Mouse (Mus musculus): ENCODE data around the gene Mapk6.
"Not testable (repeated sequence)": the region's sequence is repeated elsewhere in the genome, so short reads cannot be mapped to it uniquely, and the experiment has no call there.

Gene Mapk6

GRCm38 (mm10) chr9:75378774-75379173 lies 31.0 kb downstream of the Mapk6 start:
- DNase-seq, result no peak

- DNase-seq, result no peak
Measured at GRCm38 (mm10) chr9:75376428-75376827, 33.4 kb downstream of the Mapk6 start.

GRCm38 (mm10) chr9:75375606-75376005 lies 34.2 kb downstream of the Mapk6 start:
- DNase-seq, result no peak

GRCm38 (mm10) chr9:75368779-75369178 lies 41.0 kb downstream of the Mapk6 start:
- DNase-seq, result no peak

- DNase-seq, result no peak
Measured at GRCm38 (mm10) chr9:75366191-75366590, 43.6 kb downstream of the Mapk6 start.

- no peak for DNase-seq
Measured at GRCm38 (mm10) chr9:75365195-75365594, 44.6 kb downstream of the Mapk6 start.

- not testable (repeated sequence) for DNase-seq
Measured at GRCm38 (mm10) chr9:75363702-75364101, 46.1 kb downstream of the Mapk6 start.

GRCm38 (mm10) chr9:75363001-75363400 lies 46.8 kb downstream of the Mapk6 start:
- no peak for DNase-seq

- no peak for DNase-seq
Measured at GRCm38 (mm10) chr9:75362201-75362600, 47.6 kb downstream of the Mapk6 start.

- DNase-seq, result peak; percentile 48 to 80
Measured at GRCm38 (mm10) chr9:75361699-75362098, 48.1 kb downstream of the Mapk6 start.

GRCm38 (mm10) chr9:75357087-75357654 lies 52.6 kb downstream of the Mapk6 start:
- no peak for DNase-seq

GRCm38 (mm10) chr9:75355783-75356182 lies 54.0 kb downstream of the Mapk6 start:
- DNase-seq, result no peak

- DNase-seq, result no peak
Measured at GRCm38 (mm10) chr9:75353094-75353493, 56.7 kb downstream of the Mapk6 start.

GRCm38 (mm10) chr9:75348641-75349040 lies 61.2 kb downstream of the Mapk6 start:
- no peak for DNase-seq

GRCm38 (mm10) chr9:75348066-75348465 lies 61.7 kb downstream of the Mapk6 start:
- no peak for DNase-seq

- no peak for DNase-seq
Measured at GRCm38 (mm10) chr9:75347458-75347857, 62.3 kb downstream of the Mapk6 start, which contains the start of gene Bcl2l10. Bcl2l10 (plus strand) TSS chr9:75347758.

GRCm38 (mm10) chr9:75342433-75342832 lies 67.4 kb downstream of the Mapk6 start:
- no peak for DNase-seq

- no peak for DNase-seq
Measured at GRCm38 (mm10) chr9:75338016-75338415, 71.8 kb downstream of the Mapk6 start.

- no peak for DNase-seq
Measured at GRCm38 (mm10) chr9:75334440-75334839, 75.4 kb downstream of the Mapk6 start.

GRCm38 (mm10) chr9:75330821-75331220 lies 79.0 kb downstream of the Mapk6 start:
- no peak for DNase-seq

- no peak for DNase-seq
Measured at GRCm38 (mm10) chr9:75328047-75328446, 81.8 kb downstream of the Mapk6 start.

GRCm38 (mm10) chr9:75322099-75322885 lies 87.5 kb downstream of the Mapk6 start:
- DNase-seq, result no peak

GRCm38 (mm10) chr9:75319365-75319764 lies 90.4 kb downstream of the Mapk6 start:
- DNase-seq, result no peak

Measured in spleen, adult 18-20 months (tissue).